In genomic region chr5:53880724-53881123, GRCm38 (mm10) we compare ENCODE assay signal across 14 mouse cellular contexts.
DNase-seq lines count a peak whose midpoint lies in the region; ATAC-seq and TF ChIP-seq lines count a peak whose summit lies in the region.
"Had no signal": no experiment of that assay in that cellular context is flagged by ENCODE, and none has a peak within 500 bp of the region (broad histone marks: within the 10 kb centered on the region; RNA-seq: fewer than 3 reads in every experiment).

No protein-coding gene starts in this region.

- 41% methylated on average over 4 of the region's 4 CpGs for whole genome bisulfite sequencing in kidney, adult 2 months

- TF ChIP-seq CTCF in kidney, adult 2 months (conservative IDR thresholded peaks at IDR 0.05; ENCODE audit: insufficient read depth, insufficient read length, low read depth, low read length), result no peak

- no peak for ATAC-seq in erythroblast, adult 5-6 weeks (replicated peaks; ENCODE audit: low FRiP score, poor library complexity, severe bottlenecking)

- TF ChIP-seq POLR2A in kidney, adult 2 months (IDR thresholded peaks at IDR 0.05; ENCODE audit: low read depth, low read length), result no peak

- no peaks in the 10 kb centered on the region for H3K27me3 ChIP-seq in kidney, adult 2 months (replicated peaks; ENCODE audit: control insufficient read depth, insufficient read depth, low read length)
- H3K27me3 ChIP-seq: neural tube, embryonic 13.5 days had no signal

- peaks cover 3% of the 10 kb centered on the region for H3K4me1 ChIP-seq in kidney, adult 2 months (ENCODE audit: control insufficient read depth, insufficient read depth, low read length)
- H3K4me1 ChIP-seq: neural tube, embryonic 13.5 days had no signal

- H3K36me3 ChIP-seq in kidney, adult 2 months (ENCODE audit: control insufficient read depth, insufficient read depth, low read length), result peaks cover 4% of the 10 kb centered on the region

- peak; percentile 8 for DNase-seq in adrenal gland, postnatal 14 days
- no peak for DNase-seq in adrenal gland, postnatal 4 days (ENCODE audit: low spot score in 2 of 2)
- DNase-seq in kidney, adult 2 months, result peak; percentile 61
- no peak for DNase-seq in kidney, adult 18-20 months
- peak; percentile 56 for DNase-seq in kidney, postnatal 10 days
- DNase-seq in lung, postnatal 25 days (ENCODE audit: low spot score), result peak; percentile 53
- DNase-seq in Muller cell, postnatal 12 days (ENCODE audit: inconsistent ontology term), result no peak
- DNase-seq: cerebellum, postnatal 36 days; gastrocnemius, postnatal 14 days; layer of hippocampus, adult 9-11 months had no signal

- H3K4me3 ChIP-seq in kidney, adult 2 months (ENCODE audit: insufficient read depth, low read depth, low read length), result no peak overlapping the region
- H3K4me3 ChIP-seq: midbrain, embryonic 10.5 days; neural tube, embryonic 13.5 days had no signal

- H3K27ac ChIP-seq in kidney, adult 2 months (ENCODE audit: insufficient read depth, low read depth, low read length), result peak overlapping the region; percentile 70
- H3K27ac ChIP-seq: hindbrain, embryonic 14.5 days; midbrain, embryonic 10.5 days; neural tube, embryonic 13.5 days had no signal

Comparison
In these comparisons a context has a peak if more than half of its experiments do, and no peak if none do; other contexts are left out.
1. DNase-seq: peak in adrenal gland, postnatal 14 days (single experiment), kidney, adult 2 months (single experiment), kidney, postnatal 10 days (single experiment) and lung, postnatal 25 days (single experiment); none in adrenal gland, postnatal 4 days (0 of 2), kidney, adult 18-20 months (single experiment) and Muller cell, postnatal 12 days (single experiment).